Mouse (Mus musculus): Measurements from ENCODE around the gene Tmem119.

DNA sequence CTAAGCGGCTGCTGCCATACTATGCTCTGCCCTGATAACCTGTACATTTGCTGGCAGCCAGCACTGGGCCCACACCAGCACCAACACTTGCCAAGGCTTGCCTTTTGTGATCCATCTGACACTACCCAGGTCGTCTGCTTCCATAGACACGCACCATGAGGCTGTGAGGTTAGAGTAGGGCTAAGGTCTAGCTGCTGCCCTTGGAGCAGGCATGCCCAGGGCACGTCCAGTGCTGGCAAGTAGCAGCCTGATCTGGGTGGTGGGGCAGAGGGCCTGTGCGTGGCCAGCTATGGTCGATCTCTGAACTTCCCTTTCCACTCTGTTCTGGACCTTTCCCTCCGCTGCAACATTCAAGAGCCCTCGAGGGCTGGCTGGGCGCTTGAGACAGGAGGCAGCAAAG, 42.6 kb upstream of the Tmem119 start:
- TF ChIP-seq MYB (IDR thresholded peaks at IDR 0.05; ENCODE audit: low read depth, low read length) (no peak), CTCF (IDR thresholded peaks at IDR 0.05 in 2 of 3, conservative IDR thresholded peaks at IDR 0.05 in 1 of 3; ENCODE audit: control insufficient read depth in 1 of 3, insufficient read depth in 1 of 3, low read depth in 2 of 3, low read length in 3 of 3, poor library complexity in 1 of 3, severe bottlenecking in 1 of 3) (no peak), USF1 (IDR thresholded peaks at IDR 0.05; ENCODE audit: low read depth, low read length) (no peak), KAT2A (conservative IDR thresholded peaks at IDR 0.05; ENCODE audit: low read depth, low read length) (no peak), EP300 (IDR thresholded peaks at IDR 0.05; ENCODE audit: low read depth in 1 of 2, low read length in 2 of 2) (no peak), POLR2A (IDR thresholded peaks at IDR 0.05; ENCODE audit: control insufficient read depth in 1 of 2, insufficient read depth in 1 of 2, low read depth in 1 of 2, low read length in 2 of 2, poor library complexity in 1 of 2) (no peak), HCFC1 (IDR thresholded peaks at IDR 0.05; ENCODE audit: low read depth, low read length) (no peak), TAL1 (IDR thresholded peaks at IDR 0.05; ENCODE audit: low read length) (no peak), E2F4 (IDR thresholded peaks at IDR 0.05; ENCODE audit: borderline replicate concordance, low read depth, low read length) (no peak), TCF12 (IDR thresholded peaks at IDR 0.05; ENCODE audit: low read depth, low read length) (no peak), ZKSCAN1 (IDR thresholded peaks at IDR 0.05; ENCODE audit: low read depth, low read length) (no peak)

All from MEL (cell line).